Mouse (Mus musculus): ENCODE results near the gene Dnah8.
A peak's percentile ranks its signal among the peaks of the same experiment; 100 is the strongest.
"Not testable (repeated sequence)": the region's sequence is repeated elsewhere in the genome, so short reads cannot be mapped to it uniquely, and the experiment has no call there.

Gene Dnah8

DNA sequence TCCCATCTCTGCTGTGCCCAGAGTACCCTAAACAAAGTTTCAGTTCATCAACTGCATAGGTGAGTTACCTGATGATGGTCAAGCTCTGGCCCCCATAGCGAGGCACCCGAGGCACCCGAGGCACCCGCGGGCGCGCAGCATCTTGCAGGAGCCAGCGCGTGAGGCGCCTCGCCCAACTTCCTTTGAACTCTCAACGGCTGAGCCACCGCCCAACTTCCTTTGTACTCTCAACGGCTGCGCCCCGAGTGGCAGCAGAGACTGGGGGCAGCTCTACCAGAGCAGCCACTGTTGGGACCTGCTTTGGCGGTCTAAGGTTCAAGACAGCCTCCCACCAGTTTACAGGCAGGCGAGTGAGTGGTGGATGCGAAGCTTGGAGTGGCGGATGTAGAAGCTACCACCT is at the start of gene Dnah8:
Gene Dnah8 (plus strand): TSS at position 223 of the 400 bp plus-strand sequence.
- DNase-seq (ENCODE audit: low spot score in 2 of 2): not testable (repeated sequence)

DNA sequence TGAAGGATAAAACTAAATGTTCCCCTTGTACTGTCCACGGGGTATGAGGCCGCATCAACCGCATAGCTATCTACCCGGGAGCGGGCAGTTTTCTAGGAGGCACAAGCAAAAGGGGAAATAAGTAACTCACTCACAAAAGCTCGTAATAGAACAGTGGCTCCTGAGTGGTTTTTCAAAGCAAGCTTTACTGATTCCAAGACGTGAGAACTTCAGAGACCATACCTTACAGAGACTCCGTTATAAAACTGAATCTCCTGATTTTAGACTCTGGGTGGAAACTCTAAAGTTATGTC is 49.4 kb upstream of the Dnah8 start:
- DNase-seq (ENCODE audit: low spot score in 2 of 2): no peak

DNA sequence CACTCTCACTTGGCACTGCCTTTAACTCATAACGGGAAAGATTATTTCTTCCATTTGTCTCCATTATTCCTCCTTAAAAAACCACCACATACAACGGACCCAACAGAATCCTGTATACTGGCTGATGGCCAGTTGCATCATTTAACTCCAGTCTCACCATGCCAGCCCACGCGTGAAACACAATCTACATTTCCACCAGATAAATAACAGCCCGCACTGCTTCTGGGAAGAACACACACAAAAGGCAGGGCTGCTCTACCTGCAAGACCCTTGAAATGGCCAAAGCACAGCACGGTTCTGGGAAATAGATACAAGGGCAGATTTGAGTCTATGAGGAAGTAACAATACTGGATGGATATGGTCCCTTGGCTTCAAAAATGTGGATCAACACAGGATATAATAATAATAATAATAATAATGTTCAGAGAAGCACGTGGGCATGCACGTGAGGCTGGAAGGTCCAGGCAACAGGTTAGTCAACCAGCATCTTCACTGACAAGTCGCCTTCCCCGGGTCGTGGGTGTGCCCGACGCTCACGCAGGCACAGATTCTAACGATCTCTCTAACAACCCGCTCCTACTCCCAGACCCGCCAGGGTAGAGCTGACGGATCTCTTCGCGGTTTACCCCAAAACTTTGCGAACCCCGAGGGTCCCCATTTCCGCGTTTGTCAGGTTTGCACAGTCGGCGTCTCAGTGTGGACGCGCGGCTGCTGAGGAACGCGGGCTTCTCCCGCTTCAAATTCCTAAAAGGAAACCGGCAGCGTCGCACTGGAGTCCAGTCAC is 48.8 kb upstream of the Dnah8 start:
- peak; percentile 40 for DNase-seq (ENCODE audit: low spot score in 2 of 2)

DNA sequence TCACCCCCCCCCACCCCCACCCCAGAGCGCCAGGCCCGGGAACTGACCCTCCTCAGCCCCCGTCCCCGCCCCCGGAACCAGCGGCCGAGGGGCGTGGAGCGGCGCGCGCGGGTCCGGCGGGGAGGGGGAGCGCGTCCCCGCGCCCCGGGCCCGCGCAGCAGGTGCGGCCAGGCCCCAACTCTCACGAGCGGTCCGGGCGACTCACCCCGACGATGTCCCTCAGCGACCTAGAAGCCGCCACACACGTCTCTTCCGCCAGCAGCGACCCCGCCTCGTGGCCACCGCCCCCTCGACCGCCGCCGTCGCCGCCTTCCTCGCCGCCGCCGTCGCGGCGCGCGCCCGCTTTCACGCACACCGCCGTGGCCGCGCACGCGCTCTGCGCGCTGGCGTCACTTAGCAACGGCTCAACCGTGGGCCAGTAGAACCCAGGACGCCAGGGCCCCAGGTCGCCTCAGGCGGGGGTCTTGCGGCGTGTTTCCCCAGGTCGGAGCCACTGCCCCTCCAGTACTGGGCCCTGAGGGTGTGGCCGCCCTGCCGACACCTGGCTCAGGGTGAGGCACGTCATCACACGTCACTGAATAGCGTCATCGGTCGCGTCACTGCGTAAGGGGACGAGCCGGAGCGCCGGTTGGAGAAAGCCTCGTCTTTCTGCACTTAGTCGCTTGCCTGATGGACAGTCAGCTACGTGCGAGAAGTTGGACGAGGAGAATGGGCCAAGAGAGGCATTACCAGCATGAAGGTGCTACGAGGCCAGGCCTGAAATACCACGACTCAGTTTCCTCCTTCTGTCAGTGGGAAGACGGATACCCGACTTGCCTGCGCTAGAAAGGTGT is 48.0 kb upstream of the Dnah8 start, which contains the start of gene Btbd9:
Gene Btbd9 (minus strand): TSS at position 548 of the 833 bp plus-strand sequence.
- DNase-seq (ENCODE audit: low spot score in 2 of 2): peak; percentile 98 to 99

DNA sequence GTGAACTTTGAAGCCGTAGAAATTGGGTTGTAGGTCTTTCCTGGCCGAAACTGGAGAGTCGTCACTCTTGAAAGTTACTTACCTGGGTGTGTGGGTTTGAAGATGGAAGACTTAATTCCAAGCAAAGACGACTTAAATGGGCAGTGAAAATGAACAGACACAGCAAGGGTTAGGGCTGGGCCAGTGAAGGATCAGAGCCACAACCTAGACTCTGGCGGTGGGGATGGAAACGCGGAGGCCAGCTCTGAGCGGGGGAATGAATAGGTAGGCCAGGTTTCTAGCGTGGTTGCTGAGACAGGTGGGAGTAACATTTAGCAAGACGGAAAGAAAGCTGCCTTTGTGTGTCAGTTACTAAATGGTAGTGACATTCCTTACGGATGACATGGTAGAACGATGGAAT is 47.2 kb upstream of the Dnah8 start:
- no peak for DNase-seq (ENCODE audit: low spot score in 2 of 2)

DNA sequence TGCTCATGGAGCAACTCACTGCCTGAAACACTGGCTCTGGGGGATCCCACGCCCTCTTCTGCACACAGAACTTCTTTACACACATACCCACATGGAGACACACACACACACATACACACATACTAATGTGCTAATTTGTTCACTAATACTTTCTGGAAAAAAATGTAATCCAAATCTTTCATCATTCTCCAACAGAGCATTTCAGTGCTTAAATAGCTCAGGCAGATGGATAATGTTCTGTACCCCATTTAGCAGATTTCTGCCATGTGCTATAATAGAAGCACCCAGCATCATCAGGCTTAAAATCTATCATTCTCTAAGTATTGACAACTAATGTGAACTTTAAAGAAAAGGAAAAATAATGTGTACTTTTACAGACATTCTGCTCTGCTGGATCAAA is 43.4 kb upstream of the Dnah8 start:
- no peak for DNase-seq (ENCODE audit: low spot score in 2 of 2)

DNA sequence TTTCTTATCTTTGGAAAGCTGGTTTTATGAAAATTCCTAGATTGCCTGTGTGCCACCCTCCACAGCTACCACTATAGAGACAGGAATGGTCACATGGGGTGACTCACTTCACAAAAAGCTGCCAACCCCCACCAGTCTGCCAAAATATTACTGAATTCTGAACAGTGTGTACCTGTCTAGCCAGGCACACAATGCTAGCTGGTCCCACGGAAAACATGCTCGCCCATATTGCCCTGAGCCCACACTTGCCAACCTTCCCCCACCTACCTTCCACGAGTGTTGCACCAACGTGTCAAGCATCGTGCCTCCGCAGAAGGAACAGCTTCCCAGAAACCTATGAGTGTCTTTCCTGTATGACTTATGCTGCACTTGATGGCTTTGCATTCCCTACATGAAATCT is 43.0 kb upstream of the Dnah8 start:
- no peak for DNase-seq (ENCODE audit: low spot score in 2 of 2)

DNA sequence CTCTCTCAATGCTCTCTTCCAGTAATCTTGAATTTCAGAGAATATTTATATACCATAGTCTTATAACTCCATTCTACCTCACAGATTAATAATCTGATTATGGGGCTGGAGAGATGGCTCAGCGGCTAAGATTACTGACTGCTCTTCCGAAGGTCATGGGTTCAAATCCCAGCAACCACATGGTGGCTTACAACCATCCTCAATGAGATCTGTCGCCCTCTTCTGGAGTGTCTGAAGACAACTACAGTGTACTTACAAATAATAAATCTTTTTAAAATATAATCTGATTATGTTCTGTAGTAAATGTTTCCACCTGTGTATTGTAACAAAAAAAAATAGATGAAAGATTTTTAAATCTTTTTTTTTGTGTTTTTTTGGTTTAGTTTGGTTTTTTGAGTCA is 41.8 kb upstream of the Dnah8 start:
- no peak for DNase-seq (ENCODE audit: low spot score in 2 of 2)

DNA sequence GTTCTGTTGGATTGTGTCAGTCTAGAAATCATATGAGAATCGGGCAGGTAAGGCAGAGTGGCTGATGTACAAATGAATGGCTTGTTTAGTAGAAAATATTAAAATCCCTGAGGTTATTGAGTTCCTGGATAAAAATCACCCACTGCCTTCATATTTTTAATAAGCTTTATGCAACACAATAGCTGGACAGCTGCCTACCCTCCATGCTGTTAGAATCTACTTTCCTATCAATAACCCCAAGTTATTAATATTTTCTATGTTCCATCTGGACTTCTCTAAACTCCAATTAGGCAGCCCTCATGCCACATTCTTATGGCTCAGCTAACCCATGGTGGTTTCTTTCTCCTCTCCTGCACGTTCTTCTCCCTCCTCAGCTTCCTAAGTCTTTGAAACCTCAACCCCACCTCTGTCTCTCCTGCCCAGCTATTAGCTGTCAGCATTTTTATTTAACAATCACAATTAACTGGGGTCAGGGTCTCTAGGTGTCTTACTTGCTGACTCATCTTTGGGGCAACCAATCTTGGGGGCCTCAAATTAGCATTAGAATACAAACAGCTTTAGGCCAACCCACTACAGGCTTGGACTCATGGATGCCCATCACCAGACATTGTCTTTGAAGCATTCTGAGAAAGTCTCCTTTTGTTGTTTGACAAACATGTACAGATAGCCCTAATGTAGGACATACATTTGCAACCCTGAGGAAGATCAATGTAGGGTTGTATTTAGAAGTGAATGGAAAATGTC is 40.7 kb upstream of the Dnah8 start:
- DNase-seq (ENCODE audit: low spot score in 2 of 2): no peak

DNA sequence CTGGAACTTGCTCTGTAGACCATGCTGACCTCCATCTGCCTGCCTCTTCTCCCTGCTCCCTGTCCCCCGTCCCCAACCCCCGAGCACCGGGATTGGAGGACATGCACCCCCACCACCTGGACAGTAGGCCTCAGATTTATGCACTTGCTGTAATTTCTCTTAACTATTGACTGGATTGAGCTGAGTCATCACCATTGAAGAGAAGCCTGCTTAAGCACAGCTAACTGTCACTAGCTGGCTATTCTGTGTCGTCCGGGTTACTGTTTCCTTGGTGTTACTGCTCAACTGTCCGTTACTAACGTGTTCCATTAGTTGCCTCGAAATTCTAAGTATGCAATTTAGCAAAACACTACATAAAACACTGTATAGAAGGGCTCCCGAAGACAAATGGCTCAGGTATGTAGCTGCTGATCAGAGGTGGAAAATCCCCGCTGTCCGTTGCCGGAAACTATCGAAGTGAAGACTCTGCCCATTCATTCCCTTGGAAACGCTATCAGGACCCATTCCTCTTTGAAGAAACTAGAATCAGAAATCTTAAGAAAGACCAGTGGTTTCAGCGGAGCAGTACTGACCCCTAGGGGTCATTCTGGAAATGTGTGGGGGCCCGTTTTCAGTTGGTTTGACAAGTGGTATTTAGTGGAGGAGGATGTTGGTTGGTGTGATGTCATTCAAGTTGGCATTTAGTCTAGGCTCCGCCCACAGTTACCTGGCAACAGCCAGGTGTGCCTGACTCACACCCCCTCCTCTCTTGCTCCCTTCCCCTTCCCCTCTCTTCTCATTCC is 33.5 kb upstream of the Dnah8 start:
- peak; percentile 63 to 74 for DNase-seq (ENCODE audit: low spot score in 2 of 2)

DNA sequence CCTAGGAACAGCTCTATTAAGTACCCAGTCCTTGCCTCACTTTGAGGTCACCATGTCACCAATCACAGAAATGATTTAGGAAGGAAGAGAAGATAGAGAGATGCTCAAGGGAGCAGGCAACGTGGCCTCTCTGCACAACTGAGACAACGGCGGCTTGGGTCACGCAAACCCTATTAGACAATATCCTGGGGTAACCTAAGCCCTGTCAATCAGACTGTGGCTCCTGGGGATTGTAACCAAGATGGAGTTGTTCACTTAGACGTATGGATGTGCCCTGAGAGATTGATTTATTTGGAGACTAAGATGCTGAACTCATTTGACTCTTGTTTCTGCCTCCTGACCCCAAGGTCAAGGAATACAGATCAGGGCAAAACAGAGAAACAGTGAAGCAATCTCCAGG is 29.7 kb upstream of the Dnah8 start:
- DNase-seq (ENCODE audit: low spot score in 2 of 2): no peak

DNA sequence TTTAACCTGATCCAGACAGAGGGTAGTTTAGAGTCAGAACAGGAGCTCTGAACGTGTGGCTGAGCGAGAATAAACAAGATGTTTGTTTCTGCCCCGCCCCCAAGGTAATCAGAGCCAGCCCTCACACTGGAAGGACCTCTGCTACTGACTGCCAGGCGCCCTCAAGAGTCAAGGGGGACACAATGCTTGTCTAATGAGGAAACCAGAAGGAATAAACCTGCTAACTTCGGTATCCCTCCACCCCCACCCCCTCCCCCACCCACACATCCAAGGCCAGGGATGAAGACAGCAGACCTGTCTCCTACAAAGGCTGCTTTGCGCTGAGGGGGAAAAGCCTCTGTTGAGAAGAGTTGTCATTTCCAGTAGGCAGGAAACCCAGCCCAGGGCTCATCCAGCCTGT is 29.3 kb upstream of the Dnah8 start:
- no peak for DNase-seq (ENCODE audit: low spot score in 2 of 2)

DNA sequence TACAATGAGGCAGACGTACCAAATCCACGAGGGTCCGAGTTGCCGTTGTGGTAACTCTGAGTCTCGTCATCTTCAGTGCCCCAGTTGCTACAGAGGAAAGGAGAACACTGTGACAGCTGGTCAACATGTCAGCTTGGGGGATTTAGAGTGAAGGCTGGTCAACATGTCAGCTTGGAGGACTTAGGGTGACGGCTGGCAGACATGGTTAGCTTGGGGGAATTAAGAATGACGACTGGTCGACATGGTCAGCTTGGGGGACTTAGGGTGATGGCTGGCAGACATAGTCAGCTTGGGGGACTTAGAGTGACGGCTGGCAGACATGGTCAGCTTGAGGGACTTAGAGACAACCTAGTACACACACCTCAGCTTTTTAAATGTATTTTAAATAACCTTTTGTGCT is 26.4 kb upstream of the Dnah8 start:
- DNase-seq (ENCODE audit: low spot score in 2 of 2): no peak

DNA sequence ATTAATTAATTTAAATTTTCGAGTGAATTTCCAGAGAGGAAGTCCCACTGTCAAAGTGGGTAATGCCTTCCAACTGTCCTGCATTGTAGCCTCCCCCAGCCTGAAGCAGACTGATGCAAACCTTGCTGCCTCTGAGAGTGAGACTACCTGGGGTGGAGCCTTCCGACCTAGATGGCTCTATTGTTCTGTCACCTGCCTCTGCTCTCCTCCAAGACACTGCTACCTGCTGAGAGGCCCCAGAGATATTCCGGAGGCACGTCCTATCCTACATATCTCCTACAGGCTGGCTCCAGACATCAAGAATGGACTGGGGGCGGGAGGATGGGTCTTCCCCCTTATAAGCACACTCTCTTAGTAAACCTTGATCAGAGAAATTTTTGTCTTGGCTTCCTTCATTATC is 25.9 kb upstream of the Dnah8 start:
- DNase-seq (ENCODE audit: low spot score in 2 of 2): no peak

DNA sequence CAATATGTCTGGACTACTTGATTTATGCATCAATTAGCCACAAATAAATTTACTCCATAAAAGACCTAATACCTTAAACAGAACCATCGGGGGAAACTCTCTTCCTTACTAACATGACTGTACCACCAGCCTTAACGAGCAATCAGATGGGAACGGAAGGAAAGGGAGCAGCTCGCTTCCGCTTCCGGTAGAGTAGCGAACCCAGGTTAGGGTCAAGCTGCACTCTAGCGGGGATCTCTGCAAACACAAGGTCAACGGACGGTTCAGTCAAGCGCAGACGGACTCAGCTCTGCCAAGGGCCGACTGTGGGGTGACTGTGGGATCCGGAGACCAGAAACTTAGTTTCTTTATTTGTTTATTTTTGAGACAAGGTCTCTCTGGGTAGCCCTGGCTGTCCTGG is 22.0 kb upstream of the Dnah8 start:
- DNase-seq (ENCODE audit: low spot score in 2 of 2): no peak

DNA sequence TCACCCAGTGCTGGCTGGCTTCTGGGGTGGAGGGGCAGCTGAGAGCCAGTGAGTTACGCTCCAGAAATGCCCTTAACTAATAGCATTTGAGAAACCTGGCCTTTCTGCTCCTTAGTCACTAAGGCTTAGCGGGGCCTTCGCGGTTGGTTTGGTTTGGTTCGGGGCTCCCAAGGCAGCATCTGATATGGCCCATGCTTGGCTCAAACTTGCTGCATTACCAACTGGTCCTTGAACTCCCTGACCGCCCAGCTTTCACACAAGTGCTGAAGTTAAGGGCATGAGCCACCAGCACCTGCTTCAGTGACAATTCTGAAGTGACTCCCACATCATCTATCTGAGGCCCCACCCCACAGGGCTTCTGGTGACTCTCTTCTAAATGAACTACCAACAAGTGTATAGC is 19.9 kb upstream of the Dnah8 start:
- DNase-seq (ENCODE audit: low spot score in 2 of 2): no peak

DNA sequence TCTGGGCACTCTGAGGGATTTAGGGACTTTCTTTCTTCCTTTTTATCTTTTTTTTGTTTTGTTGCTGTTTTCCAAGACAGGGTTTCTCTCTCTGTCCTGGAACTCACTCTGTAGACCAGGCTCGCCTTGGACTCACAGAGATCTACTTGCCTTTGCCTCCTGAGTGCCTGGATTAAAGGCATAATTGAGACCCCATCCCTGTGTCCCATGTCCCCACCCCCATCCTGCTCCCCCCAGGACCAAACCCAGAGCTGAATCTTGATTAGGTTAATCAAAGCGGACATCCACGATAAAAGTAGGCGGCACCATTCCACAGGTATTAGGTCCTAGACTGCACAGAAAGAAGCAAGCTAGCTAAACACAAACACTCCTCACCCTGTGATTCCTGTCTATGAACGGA is 19.2 kb upstream of the Dnah8 start:
- no peak for DNase-seq (ENCODE audit: low spot score in 2 of 2)

DNA sequence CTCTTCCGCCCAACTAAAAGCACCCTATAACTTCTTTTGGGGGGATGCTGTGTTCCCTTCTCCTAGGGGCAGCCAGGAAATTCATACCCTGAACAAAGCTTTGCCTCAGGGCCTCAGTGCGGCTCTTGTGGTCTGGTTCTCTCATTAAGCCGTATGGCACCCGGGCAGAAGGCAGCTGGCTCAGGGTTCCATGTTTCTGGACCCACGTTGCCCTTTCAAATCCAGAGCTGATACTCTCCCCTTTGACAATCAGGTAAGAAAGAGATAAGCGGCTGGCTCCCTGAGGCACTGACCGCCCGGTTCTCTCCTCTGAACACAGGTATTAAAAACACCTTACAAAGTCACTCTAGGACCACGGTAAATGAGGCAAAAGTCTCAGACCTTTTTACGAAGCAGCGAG is 17.9 kb upstream of the Dnah8 start:
- DNase-seq (ENCODE audit: low spot score in 2 of 2): no peak

DNA sequence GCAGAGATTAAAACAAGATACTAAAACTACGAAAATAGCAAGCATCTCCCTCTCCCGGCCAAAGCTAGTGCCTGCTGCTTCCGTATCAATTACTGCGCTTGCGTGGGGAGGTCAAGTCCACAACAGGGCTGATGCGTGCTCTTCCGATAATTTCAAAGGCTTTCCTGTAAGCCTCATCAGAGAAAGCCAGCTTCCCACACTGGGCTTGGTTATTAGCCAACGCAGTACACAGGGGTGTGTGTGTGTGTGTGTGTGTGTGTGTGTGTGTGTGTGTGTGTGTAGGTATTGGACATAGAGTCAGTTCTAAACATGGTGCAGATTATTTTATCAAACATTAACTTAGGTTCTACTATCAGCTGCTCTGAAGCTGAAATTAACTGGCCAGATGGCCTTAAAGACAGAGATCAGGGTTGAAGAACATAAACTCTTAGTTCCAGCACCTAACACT is 17.5 kb upstream of the Dnah8 start:
- no peak for DNase-seq (ENCODE audit: low spot score in 2 of 2)

DNA sequence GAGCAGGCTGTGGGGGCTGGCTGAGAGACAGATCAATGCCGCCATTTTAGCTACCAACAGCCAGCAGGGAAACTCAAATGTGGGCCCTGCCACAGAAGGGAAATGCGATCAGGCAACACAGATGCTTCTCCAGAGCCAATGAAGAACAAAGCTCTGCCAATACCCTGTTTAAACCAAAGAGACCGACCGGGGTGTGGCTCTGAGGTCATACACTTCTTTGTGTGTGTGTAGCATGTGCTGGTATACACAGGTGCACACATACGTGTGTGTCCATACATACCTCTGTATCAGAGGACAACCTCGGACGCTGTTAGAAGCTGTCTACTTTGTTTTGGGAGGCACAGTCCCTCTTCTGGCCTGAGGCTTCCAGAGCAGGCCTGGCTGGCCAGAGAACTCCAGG is 16.8 kb upstream of the Dnah8 start:
- DNase-seq (ENCODE audit: low spot score in 2 of 2): no peak

DNA sequence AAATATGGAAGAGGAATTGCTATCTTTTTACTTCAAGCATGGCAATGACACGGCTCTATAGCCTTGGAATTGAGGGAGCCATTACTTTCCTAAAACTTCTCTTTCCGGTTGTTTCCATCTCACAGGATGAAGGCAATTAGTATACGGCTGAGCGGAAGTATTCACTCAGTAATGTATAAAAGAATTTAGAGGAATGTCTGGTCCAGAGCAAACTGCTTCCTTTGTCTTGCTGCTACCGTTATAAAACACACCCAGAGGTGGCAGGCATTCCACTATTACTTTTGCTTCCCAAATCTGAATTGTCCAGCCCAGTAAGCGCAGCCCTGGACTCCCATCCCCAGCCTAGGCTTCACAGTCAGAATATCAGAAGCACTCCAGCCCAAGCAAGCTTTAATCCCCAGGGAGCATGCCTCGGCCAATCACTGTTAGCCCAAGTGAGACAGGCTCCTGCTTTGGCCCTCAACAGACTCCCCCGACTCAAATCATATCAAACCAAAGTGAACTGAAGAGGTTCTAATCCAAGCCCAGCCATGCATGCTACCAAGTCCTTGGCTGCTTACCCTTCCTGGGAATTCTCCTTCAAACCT is 16.2 kb upstream of the Dnah8 start:
- no peak for DNase-seq (ENCODE audit: low spot score in 2 of 2)

Measured in natural killer cell, adult 2 months (primary cell).